Mouse (Mus musculus): ENCODE data around the gene Col4a5. TPM values are rescaled to one million over a fixed set of nuclear protein-coding genes. Genes with fewer than 3 reads are reported as not detected.

The Col4a5 gene
- total and polyA plus RNA-seq, 3 experiments = not detected

DNA sequence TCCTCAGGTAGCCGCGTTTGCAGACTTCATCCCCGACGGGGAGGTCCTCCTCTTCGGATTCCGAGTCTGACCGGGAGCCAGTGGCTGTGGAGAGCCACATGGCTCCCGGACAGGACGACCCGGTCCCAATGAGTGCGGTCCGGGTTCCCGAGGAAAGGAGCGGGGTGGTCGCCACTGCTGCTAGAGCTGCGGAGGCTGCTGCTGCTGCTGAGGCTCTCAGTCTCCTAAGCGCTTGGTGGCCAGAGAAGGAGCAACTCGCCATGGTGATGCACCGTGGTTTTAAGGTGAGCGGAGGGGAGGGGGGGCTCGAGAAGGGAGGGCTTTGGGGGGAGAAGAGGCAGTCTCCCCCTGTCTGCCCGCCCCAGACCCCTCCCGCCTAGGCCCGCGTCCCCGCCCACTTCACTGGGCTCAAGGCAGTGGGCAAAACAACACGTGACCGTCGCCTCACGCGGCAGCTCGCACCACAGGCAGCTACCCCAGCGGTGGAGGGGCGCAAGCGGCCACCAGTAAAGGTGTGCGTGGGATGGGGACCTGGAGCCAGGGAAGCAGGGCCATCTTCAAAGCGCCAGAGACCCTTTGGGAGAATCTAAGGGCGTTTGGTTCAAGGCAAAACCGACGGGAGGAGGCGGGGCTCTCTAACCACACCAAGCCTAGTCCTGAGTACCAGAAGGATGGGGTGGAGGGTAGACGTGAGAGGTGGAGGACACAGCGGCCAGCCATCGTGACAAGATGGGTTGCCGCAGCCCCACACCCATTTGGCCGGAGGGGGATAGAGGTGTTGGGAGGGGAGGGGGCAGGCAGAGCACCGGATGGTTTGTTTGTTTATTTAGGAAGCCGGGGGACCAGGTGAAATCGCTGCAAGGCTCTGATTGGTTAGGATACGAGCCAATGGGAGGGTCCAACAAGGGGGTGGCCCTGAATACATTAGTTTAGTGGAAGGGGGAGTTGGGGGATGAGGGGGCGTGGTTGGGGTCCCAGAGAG lies 250.0 kb downstream of the Col4a5 start, which contains the start of gene Irs4:
Gene Irs4, minus strand, starts transcription at position 327 of the 982 bp plus-strand sequence.
- no peak within 1 kb of the TSS for H3K27ac ChIP-seq (ENCODE audit: insufficient read depth, low read depth)
- H3K27me3 ChIP-seq (replicated peaks) = no peaks in the 10 kb centered on the region
- DNase-seq (ENCODE audit: extremely low read depth) = no peak
- no peaks in the 10 kb centered on the region for H3K36me3 ChIP-seq (replicated peaks in 1 of 2; ENCODE audit: control insufficient read depth in 1 of 2, insufficient read depth in 1 of 2, low read length in 1 of 2)
- H3K9ac ChIP-seq (ENCODE audit: insufficient read depth, low read depth) = no peak within 1 kb of the TSS
- dilution Hi-C loops (cut with MboI; ENCODE audit: extremely low pct_ligation_motif_present, extremely low pct_unique_long_range_greater_than_20kb, low sequenced_read_pairs) (no loop called here), in situ Hi-C loops (cut with MboI; ENCODE audit: low pct_ligation_motif_present, low pct_unique_long_range_greater_than_20kb, low sequenced_read_pairs) (no loop called here)
- H3K4me3 ChIP-seq (replicated peaks in 1 of 3; ENCODE audit: low read depth in 2 of 3, low read length in 2 of 3, poor library complexity in 1 of 3) = no peak within 1 kb of the TSS
- H3K9me3 ChIP-seq (replicated peaks; ENCODE audit: low read length) = no peaks in the 10 kb centered on the region
- H3K4me1 ChIP-seq (ENCODE audit: control insufficient read depth in 1 of 2, insufficient read depth in 2 of 2) = no peaks in the 10 kb centered on the region
- no peaks in the 10 kb centered on the region for H3K79me2 ChIP-seq (replicated peaks; ENCODE audit: control insufficient read depth, extremely low read depth, insufficient read depth, poor library complexity, severe bottlenecking)
- TF ChIP-seq TBP (conservative IDR thresholded peaks at IDR 0.05; ENCODE audit: low read depth, low read length) (no peak), ZMIZ1 (IDR thresholded peaks at IDR 0.05; ENCODE audit: low read depth, low read length) (no peak), CHD1 (IDR thresholded peaks at IDR 0.05; ENCODE audit: low read depth, low read length) (no peak), HCFC1 (IDR thresholded peaks at IDR 0.05; ENCODE audit: low read depth, low read length) (no peak), JUN (IDR thresholded peaks at IDR 0.05; ENCODE audit: insufficient read depth, low read depth, low read length) (no peak)
- H3K4me2 ChIP-seq (ENCODE audit: insufficient read depth, low read depth, poor library complexity, severe bottlenecking) = no peak within 1 kb of the TSS

DNA sequence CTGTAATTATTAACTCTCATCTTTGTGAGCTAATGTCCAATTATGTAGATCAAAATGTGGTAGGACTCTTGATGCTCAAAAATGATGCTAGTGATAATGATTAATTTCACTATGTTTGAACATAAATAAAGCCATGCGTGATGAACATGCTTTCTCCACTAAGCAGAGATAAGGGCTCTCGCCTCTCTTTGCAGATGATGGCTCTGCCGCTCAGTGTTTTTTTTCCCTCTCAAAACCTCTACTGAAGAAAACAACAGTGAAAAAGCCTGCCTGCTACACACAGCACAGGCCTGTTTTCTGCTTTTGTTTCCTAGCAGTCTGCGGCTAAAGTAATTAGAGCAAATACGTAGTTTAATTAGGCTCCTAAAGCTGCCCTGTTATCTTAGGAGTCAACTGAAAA lies 254.4 kb downstream of the Col4a5 start:
- Histone ChIP-seq H3K9me3 (replicated peaks; ENCODE audit: low read length) (no peaks in the 10 kb centered on the region), H3K9ac (ENCODE audit: insufficient read depth, low read depth) (no peak overlapping the region), H3K4me2 (ENCODE audit: insufficient read depth, low read depth, poor library complexity, severe bottlenecking) (no peak overlapping the region), H3K4me1 (ENCODE audit: control insufficient read depth in 1 of 2, insufficient read depth in 2 of 2) (no peaks in the 10 kb centered on the region), H3K4me3 (replicated peaks in 1 of 3; ENCODE audit: low read depth in 2 of 3, low read length in 2 of 3, poor library complexity in 1 of 3) (no peak overlapping the region), H3K79me2 (replicated peaks; ENCODE audit: control insufficient read depth, extremely low read depth, insufficient read depth, poor library complexity, severe bottlenecking) (no peaks in the 10 kb centered on the region), H3K36me3 (replicated peaks in 1 of 2; ENCODE audit: control insufficient read depth in 1 of 2, insufficient read depth in 1 of 2, low read length in 1 of 2) (no peaks in the 10 kb centered on the region), H3K27me3 (replicated peaks) (no peaks in the 10 kb centered on the region), H3K27ac (ENCODE audit: insufficient read depth, low read depth) (no peak overlapping the region)
- in situ Hi-C loops (cut with MboI; ENCODE audit: low pct_ligation_motif_present, low pct_unique_long_range_greater_than_20kb, low sequenced_read_pairs) = no loop called here
- DNase-seq (ENCODE audit: extremely low read depth) = no peak
- dilution Hi-C loops (cut with MboI; ENCODE audit: extremely low pct_ligation_motif_present, extremely low pct_unique_long_range_greater_than_20kb, low sequenced_read_pairs) = no loop called here
- TF ChIP-seq POLR2A (IDR thresholded peaks at IDR 0.05; ENCODE audit: low read depth, low read length) (no peak), MYC (IDR thresholded peaks at IDR 0.05; ENCODE audit: low read depth, low read length) (no peak), ZNF384 (IDR thresholded peaks at IDR 0.05; ENCODE audit: low read depth, low read length) (no peak)

Other genes starting within 250 kb of the Col4a5 start
- 0.13 and 0.17 TPM in 2 replicates for gene Col4a6, start 1.3 kb upstream of the Col4a5 start, total RNA-seq (2012; rRNA removed)
- 0.07 and 0.09 TPM in 2 replicates for gene Col4a6, start 1.3 kb upstream of the Col4a5 start, total RNA-seq (2014; rRNA removed)
- gene Col4a6, start 1.3 kb upstream of the Col4a5 start, polyA plus RNA-seq (2012; ENCODE audit: insufficient read length, low read depth) = 0.07 TPM in 1 of 2 replicates, not detected in the other
- not detected in 2 replicates for gene Irs4, start 249.9 kb downstream of the Col4a5 start, total RNA-seq (2012; rRNA removed)
- gene Irs4, start 249.9 kb downstream of the Col4a5 start, total RNA-seq (2014; rRNA removed) = not detected in 2 replicates
- not detected in 2 replicates for gene Irs4, start 249.9 kb downstream of the Col4a5 start, polyA plus RNA-seq (2012; ENCODE audit: insufficient read length, low read depth)

Measured in CH12.LX (cell line).